Mouse (Mus musculus) lung, adult 2 months (tissue): ENCODE results near the gene 4930404H24Rik.

Experiments
- CTCF ChIP-seq: fragments of 200-500 bp; IDR thresholded peaks from 2 replicates; pipeline ENCODE4 v1.5.1; 2011; ENCODE audit warnings: mild to moderate bottlenecking, low read length, control low read depth; ENCODE audit not compliant: insufficient read depth
- POLR2A ChIP-seq: fragments of 200-500 bp; IDR thresholded peaks from 2 replicates; pipeline ENCODE4 v1.6.1; 2011; ENCODE audit warnings: low read depth, mild to moderate bottlenecking, control low read depth, low read length, borderline replicate concordance; ENCODE audit errors: extremely low read depth

GRCm38 (mm10) chr2:153463257-153463656, 29.3 kb upstream of the 4930404H24Rik start:
- TF ChIP-seq CTCF (no peak), POLR2A (no peak)
